Mouse (Mus musculus): ENCODE measurements around the gene Rgs6.

- TF ChIP-seq POLR2A (IDR thresholded peaks at IDR 0.05; ENCODE audit: insufficient read depth, low read depth, low read length) (no peak), CTCF (IDR thresholded peaks at IDR 0.05) (no peak)
Observed at GRCm38 (mm10) chr12:83097787-83098186, 509.7 kb downstream of the Rgs6 start.

Data from heart, adult 2 months (tissue).